Mouse (Mus musculus) MN1 (cell line): ENCODE data around the gene Xpo4.
A peak's percentile ranks its signal among the peaks of the same experiment; 100 is the strongest.

Source experiments
- DNase-seq: peaks from one replicate; pipeline ENCODE4 v3.0.0-alpha.2; 2016; ENCODE audit warnings: low spot score

Xpo4 gene

GRCm38 (mm10) chr14:57607500-57607899 lies 57.7 kb downstream of the Xpo4 start:
- DNase-seq, result peak; percentile 89

- DNase-seq, result peak; percentile 40
These were observed 58.4 kb downstream of the Xpo4 start for GRCm38 (mm10) chr14:57606663-57607365.

DNA sequence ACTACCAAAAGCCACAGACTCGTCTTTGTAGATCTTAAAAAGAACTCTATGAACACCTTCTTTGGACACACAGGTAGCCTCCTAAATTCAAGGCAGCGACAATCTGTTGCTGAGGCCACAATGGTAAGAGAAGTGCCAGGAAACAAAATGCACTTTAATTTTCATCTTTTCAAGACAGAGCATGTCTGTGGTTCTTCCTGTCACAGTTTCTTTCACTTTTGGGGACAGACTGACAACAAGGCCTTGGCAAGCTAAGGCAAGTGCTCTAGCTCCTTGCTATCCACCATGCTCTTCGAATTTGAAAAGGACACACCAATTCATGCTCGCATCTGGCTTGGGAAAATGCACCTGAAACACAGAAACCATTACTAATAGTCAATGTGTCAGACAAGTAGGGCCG lies 72.0 kb downstream of the Xpo4 start:
- DNase-seq, result no peak

GRCm38 (mm10) chr14:57591830-57592229 lies 73.4 kb downstream of the Xpo4 start:
- DNase-seq, result no peak

DNA sequence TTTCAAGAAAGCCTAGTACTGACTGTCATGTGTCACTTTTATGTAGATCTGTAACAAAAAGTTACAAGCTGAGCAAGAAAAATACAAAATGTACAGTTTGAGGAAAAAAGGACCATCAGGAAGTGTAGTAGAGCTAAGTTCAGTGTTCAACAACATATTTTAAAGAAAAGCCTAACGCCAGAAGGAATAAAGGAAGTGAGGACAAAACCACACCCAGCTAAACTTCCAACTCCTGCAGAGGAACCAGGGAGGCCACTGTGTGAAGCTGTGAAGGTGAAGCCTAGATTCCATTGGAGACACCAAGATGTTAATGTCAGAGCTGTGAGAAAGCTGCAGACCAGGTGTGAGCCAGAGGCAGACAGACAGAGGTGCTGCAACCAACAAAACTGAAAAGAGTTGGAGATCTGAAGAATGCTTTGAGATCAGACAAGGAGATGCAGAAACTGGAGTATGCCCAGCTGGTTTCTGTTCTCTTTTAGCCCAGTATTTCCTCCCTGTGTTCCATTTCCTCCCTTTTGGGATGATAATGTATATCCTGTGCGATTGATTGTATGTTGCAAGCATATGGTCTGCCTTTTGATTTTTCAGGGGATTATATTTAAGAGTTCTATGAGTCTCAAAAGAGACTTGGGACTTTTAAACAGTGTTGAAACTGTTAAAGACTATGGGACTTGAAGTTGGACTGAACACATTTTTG lies 88.7 kb downstream of the Xpo4 start:
- no peak for DNase-seq

GRCm38 (mm10) chr14:57574792-57575587 lies 90.2 kb downstream of the Xpo4 start:
- DNase-seq, result peak; percentile 47

GRCm38 (mm10) chr14:57571155-57572133 lies 93.8 kb downstream of the Xpo4 start, which contains the start of gene Eef1akmt1:
TSS of gene Eef1akmt1 (minus strand) at chr14:57571612.
- DNase-seq, result peak; percentile 94

DNA sequence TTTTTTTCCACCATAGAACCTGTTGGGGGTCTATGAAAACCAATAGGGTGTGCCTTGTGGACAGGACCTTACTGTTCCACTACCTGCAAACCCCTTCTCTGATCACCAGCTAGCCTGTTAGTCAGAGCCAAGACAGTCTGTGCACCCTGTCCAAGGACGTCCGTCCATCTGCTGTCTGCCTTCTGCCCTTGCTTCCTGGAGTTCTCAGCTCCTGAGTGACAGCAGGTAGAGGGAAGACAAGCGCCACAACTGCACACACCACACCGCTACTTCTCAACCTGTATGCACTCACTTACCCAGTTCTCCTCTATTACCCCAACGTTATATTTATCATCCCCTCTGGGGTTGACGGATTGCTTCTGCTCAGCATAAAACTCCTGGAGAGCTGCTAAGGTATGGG lies 99.6 kb downstream of the Xpo4 start:
- no peak for DNase-seq

DNA sequence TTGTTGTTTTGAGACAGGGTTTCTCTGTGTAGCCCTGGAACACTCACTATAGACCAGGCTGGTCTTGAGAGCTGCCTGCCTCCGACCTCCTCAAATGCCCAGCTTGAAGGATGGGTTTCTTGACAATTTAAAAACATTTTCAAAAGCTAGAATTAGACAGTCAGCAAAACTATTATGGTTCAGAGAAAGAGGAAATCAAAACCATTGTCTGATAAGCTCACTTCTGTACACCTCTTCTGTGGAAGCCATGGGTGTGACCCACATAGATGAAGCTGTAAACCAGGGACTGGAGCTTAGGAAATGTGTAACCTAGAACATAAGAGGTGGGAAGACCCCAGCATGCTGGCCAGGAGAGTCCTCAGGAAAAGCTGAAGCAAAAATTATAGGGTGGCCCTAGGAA lies 108.3 kb downstream of the Xpo4 start:
- DNase-seq, result no peak

DNA sequence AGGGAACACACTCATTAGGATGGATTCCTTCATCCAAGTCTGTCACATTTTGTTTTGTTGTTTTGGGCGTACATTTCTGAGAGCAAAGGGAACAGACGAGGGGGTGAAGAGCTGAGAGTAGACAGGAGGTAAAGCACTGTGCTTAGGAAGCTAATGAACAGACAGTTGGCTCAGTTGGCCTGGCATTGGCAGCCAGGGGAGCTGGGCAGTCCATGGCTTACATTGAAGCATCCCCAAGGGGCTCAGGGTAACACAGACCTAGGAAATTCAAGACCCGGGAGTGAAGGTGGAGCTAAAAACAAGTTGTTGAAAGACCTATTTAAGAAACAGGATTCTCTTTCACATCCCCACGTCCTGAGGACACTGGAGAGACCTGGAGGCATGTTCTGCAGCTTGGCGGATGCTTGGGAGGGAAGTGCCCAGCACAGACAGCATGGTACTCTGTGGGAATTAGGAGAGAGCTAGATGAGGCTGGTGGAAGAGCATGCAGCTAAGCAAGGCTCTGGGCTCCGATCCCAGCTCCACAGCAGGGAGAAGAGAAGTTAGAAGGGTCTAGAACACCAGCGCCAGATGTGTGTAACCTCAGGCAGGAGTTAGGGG lies 109.7 kb downstream of the Xpo4 start:
- DNase-seq, result no peak

DNA sequence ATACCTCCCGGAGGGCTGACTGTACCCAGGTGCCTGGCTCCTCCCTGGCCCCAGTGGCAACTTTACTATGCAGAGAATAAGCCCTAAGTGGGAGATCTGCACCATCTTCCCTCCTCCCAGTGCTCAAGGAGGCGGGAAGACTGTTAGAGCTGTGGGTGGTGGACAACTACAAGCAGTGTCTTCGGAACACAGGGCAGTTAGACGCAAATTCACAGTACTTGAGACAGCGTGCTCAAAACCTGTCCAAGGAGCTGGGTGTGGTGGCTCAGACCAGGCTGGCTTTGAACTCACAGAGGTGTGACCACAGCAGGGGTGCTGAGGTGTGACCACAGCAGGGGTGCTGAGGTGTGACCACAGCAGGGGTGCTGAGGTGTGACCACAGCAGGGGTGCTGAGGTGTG lies 110.8 kb downstream of the Xpo4 start:
- no peak for DNase-seq

- no peak for DNase-seq
These were observed 112.3 kb downstream of the Xpo4 start for GRCm38 (mm10) chr14:57552945-57553344.

- DNase-seq, result no peak
These were observed 118.2 kb downstream of the Xpo4 start for GRCm38 (mm10) chr14:57547062-57547461.

- DNase-seq, result no peak
These were observed 118.6 kb downstream of the Xpo4 start for GRCm38 (mm10) chr14:57546557-57547021.

- no peak for DNase-seq
These were observed 119.1 kb downstream of the Xpo4 start for GRCm38 (mm10) chr14:57546131-57546530.

DNA sequence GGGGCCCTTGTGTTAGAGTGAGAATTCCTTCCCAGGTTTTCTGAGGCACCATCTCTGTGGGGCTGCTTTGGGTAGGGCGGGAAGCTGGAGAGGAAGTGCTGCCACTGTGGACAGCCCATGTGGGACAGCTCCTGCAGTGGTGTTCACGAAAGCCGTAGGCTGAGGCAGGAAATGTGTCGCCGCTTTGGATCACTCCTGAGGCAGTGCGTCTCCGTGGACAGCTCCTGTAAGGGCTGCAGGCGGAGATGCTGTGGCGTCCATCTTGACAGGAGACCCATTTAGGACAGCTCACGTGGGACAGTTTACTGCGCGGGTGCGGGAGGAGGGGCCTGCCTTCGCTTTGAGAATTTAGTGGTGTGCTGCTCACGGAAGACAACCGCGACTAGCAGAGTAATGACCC lies 119.7 kb downstream of the Xpo4 start:
- no peak for DNase-seq

GRCm38 (mm10) chr14:57543420-57544039 lies 121.7 kb downstream of the Xpo4 start:
- DNase-seq, result no peak

DNA sequence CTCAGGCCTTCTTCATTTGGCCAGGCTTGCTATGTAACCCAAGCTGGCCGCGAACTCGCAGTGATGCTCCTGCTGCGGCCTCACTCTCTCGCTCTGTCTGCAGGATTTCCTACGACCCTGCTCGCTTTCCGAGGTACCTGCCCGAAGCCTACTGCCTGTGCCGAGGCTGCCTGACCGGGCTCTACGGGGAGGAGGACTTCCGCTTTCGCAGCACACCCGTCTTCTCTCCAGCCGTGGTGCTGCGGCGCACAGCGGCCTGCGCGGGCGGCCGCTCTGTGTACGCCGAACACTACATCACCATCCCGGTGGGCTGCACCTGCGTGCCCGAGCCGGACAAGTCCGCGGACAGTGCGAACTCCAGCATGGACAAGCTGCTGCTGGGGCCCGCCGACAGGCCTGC lies 123.0 kb downstream of the Xpo4 start:
- no peak for DNase-seq

DNA sequence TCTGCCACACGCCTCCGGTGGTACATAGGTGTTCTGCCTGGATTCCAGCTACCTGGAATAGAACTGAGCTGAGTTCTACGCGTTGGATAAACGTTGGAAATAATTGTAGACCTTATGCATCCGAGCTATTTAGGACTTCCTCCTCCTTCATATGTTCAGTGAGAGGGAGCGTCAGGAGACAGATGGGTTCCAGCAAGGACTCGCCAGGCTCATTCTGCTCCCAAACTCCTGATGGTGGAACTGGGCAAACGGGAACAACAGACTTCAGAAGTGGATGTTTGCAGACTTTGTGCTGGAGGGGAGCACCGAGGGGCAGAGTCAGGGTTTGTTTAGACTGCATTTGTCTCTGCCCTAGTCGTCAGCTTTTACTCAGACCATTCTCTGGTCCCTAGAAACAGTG lies 124.5 kb downstream of the Xpo4 start:
- DNase-seq, result no peak

GRCm38 (mm10) chr14:57537261-57538015 lies 127.8 kb downstream of the Xpo4 start:
- no peak for DNase-seq
